Mouse (Mus musculus): ENCODE results near the gene Tmc3.

- TF ChIP-seq EP300 (IDR thresholded peaks at IDR 0.05; ENCODE audit: insufficient read depth, low read depth, low read length) (no peak), POLR2A (IDR thresholded peaks at IDR 0.05; ENCODE audit: insufficient read depth, low read length) (no peak), CTCF (IDR thresholded peaks at IDR 0.05; ENCODE audit: low read depth, low read length) (no peak)
These were observed 20.0 kb upstream of the Tmc3 start for GRCm38 (mm10) chr7:83564635-83565291.
